Mouse (Mus musculus) limb, embryonic 14.5 days (tissue): ENCODE data around the gene Fer1l4. TPM values are rescaled to one million over a fixed set of nuclear protein-coding genes. Genes with fewer than 3 reads are reported as not detected.

Source experiments
- ATAC-seq: fragments of 200-750 bp; cut with Nextera tagmentation; 2 replicates; pipeline ENCODE4 v1.8.0; 2017; ENCODE audit warnings: low read depth, moderate number of reproducible peaks, moderate TSS enrichment; ENCODE audit not compliant: low FRiP score
- DNase-seq: peaks from one replicate; pipeline ENCODE4 v3.0.0-alpha.2; 2015; ENCODE audit warnings: low spot score
- H3K27ac ChIP-seq: fragments of 300-500 bp; sonication (generic); replicated peaks from 2 replicates; pipeline ENCODE4 v1.5.1; 2014; ENCODE audit warnings: low read depth, mild to moderate bottlenecking, low read length, moderate library complexity, mixed read lengths
- H3K27me3 ChIP-seq: fragments of 300-500 bp; sonication (generic); 2 replicates; pipeline ENCODE4 v1.6.1; 2014; ENCODE audit warnings: low read length, mixed read lengths; ENCODE audit not compliant: control insufficient read depth, insufficient read depth
- H3K36me3 ChIP-seq: fragments of 300-500 bp; sonication (generic); 2 replicates; pipeline ENCODE4 v1.6.1; 2014; ENCODE audit warnings: mild to moderate bottlenecking, low read length, moderate library complexity, mixed read lengths; ENCODE audit not compliant: control insufficient read depth, insufficient read depth
- H3K4me1 ChIP-seq: fragments of 300-500 bp; sonication (generic); 2 replicates; pipeline ENCODE4 v1.6.1; 2014; ENCODE audit warnings: antibody characterized with exemption, low read length, mixed read lengths; ENCODE audit not compliant: control insufficient read depth, insufficient read depth
- H3K4me2 ChIP-seq: fragments of 300-500 bp; sonication (generic); replicated peaks from 2 replicates; pipeline ENCODE4 v1.6.1; 2014; ENCODE audit warnings: low read depth, mild to moderate bottlenecking, low read length, moderate library complexity; ENCODE audit not compliant: severe bottlenecking
- H3K4me3 ChIP-seq: fragments of 300-500 bp; sonication (generic); replicated peaks from 2 replicates; pipeline ENCODE4 v1.5.1; 2014; ENCODE audit warnings: low read length
- H3K9ac ChIP-seq: fragments of 300-500 bp; sonication (generic); 2 replicates; pipeline ENCODE4 v1.6.1; 2014; ENCODE audit warnings: mild to moderate bottlenecking, low read depth, low read length, moderate library complexity; ENCODE audit not compliant: severe bottlenecking
- H3K9me3 ChIP-seq: fragments of 300-500 bp; sonication (generic); 2 replicates; pipeline ENCODE4 v1.6.1; 2016; ENCODE audit warnings: low read length; ENCODE audit not compliant: control insufficient read depth
- POLR2A ChIP-seq: fragments of 200-500 bp; IDR thresholded peaks from 2 replicates; pipeline ENCODE4 v1.8.0; 2012; ENCODE audit warnings: inconsistent platforms, mild to moderate bottlenecking, moderate library complexity, borderline replicate concordance; ENCODE audit not compliant: insufficient read depth, insufficient read length; ENCODE audit errors: extremely low read depth
- WGBS: fragments of 180-500 bp; shearing (Covaris S2); extraction: QIAGEN DNeasy Blood & Tissue Kit; methylation state at CpG from one replicate; pipeline ENCODE4 v1.1.7; 2014; 5-methylcytosine and 5-hydroxymethylcytosine counted together
- polyA plus RNA-seq, 2 experiments: library from polyadenylated mRNA; depleted of rRNA in 1 of 2; stranded (reverse) in 1 of 2; unstranded in 1 of 2; fragments of >200 nt; fragmentation: Nextera tagmentation in 1 of 2; extraction: Ambion mirVana in 1 of 2; gene quantifications; 2 replicates each; pipeline versions ENCODE4 v1.2.1 to v1.2.3; 2012 to 2014

Gene Fer1l4
- polyA plus RNA-seq, 2 experiments = 0.11 TPM; not detected in 1

- no peaks in the 10 kb centered on the region for H3K27me3 ChIP-seq
- no peaks in the 10 kb centered on the region for H3K9me3 ChIP-seq
- H3K4me3 ChIP-seq = no peak overlapping the region
- H3K27ac ChIP-seq = no peak overlapping the region
- H3K4me1 ChIP-seq = no peaks in the 10 kb centered on the region
- no peak overlapping the region for H3K9ac ChIP-seq
- no peak overlapping the region for H3K4me2 ChIP-seq
- no peak for DNase-seq
- peaks cover 42% of the 10 kb centered on the region for H3K36me3 ChIP-seq
- no peak for TF ChIP-seq POLR2A
- ATAC-seq = no peak
- 85% methylated on average over 7 of the region's 7 CpGs for whole genome bisulfite sequencing
These were observed 27.6 kb upstream of the Fer1l4 start for GRCm38 (mm10) chr2:156080391-156080790.

GRCm38 (mm10) chr2:156079674-156080073 is 26.9 kb upstream of the Fer1l4 start:
- 38% methylated on average over 4 of the region's 4 CpGs for WGBS
- H3K4me3 ChIP-seq = no peak overlapping the region
- DNase-seq = no peak

GRCm38 (mm10) chr2:156079183-156079560 is 26.4 kb upstream of the Fer1l4 start:
- DNase-seq (no peak), ATAC-seq (no peak)
- WGBS = 88% methylated on average over 8 of the region's 8 CpGs
- Histone ChIP-seq H3K9ac (no peak overlapping the region), H3K4me1 (no peaks in the 10 kb centered on the region), H3K4me2 (no peak overlapping the region), H3K36me3 (peaks cover 53% of the 10 kb centered on the region), H3K27ac (no peak overlapping the region), H3K4me3 (no peak overlapping the region), H3K9me3 (no peaks in the 10 kb centered on the region), H3K27me3 (no peaks in the 10 kb centered on the region)
- no peak for TF ChIP-seq POLR2A

More at GRCm38 (mm10) chr2:156079674-156080073, 26.9 kb upstream of the Fer1l4 start:
- Histone ChIP-seq H3K4me1 (no peaks in the 10 kb centered on the region), H3K9ac (no peak overlapping the region), H3K4me2 (no peak overlapping the region), H3K9me3 (no peaks in the 10 kb centered on the region), H3K36me3 (peaks cover 48% of the 10 kb centered on the region), H3K27me3 (no peaks in the 10 kb centered on the region), H3K27ac (no peak overlapping the region)
- ATAC-seq = no peak
- TF ChIP-seq POLR2A = no peak

GRCm38 (mm10) chr2:156078421-156079182 is 25.9 kb upstream of the Fer1l4 start:
- Histone ChIP-seq H3K36me3 (peaks cover 59% of the 10 kb centered on the region), H3K9me3 (no peaks in the 10 kb centered on the region), H3K27me3 (no peaks in the 10 kb centered on the region), H3K4me3 (no peak overlapping the region), H3K27ac (no peak overlapping the region), H3K9ac (no peak overlapping the region), H3K4me1 (no peaks in the 10 kb centered on the region), H3K4me2 (no peak overlapping the region)
- no peak for ATAC-seq
- DNase-seq = no peak
- WGBS = 89% methylated on average over 16 of the region's 16 CpGs
- no peak for TF ChIP-seq POLR2A

- TF ChIP-seq POLR2A = no peak
- H3K4me1 ChIP-seq = no peaks in the 10 kb centered on the region
- H3K36me3 ChIP-seq = peaks cover 70% of the 10 kb centered on the region
- DNase-seq (no peak), ATAC-seq (no peak)
- H3K4me2 ChIP-seq = no peak overlapping the region
- no peak overlapping the region for H3K9ac ChIP-seq
- H3K4me3 ChIP-seq = no peak overlapping the region
- 91% methylated on average over 7 of the region's 7 CpGs for WGBS
- H3K9me3 ChIP-seq = no peaks in the 10 kb centered on the region
- no peaks in the 10 kb centered on the region for H3K27me3 ChIP-seq
- H3K27ac ChIP-seq = no peak overlapping the region
These were observed 24.7 kb upstream of the Fer1l4 start for GRCm38 (mm10) chr2:156077461-156077860.

GRCm38 (mm10) chr2:156073725-156074124 is 21.0 kb upstream of the Fer1l4 start:
- peaks cover 93% of the 10 kb centered on the region for H3K36me3 ChIP-seq
- H3K4me1 ChIP-seq = no peaks in the 10 kb centered on the region
- no peaks in the 10 kb centered on the region for H3K9me3 ChIP-seq
- no peak for TF ChIP-seq POLR2A
- ATAC-seq (no peak), DNase-seq (no peak)
- no peaks in the 10 kb centered on the region for H3K27me3 ChIP-seq
- H3K27ac ChIP-seq = no peak overlapping the region
- WGBS = 90% methylated on average over 15 of the region's 15 CpGs
- H3K9ac ChIP-seq = no peak overlapping the region
- no peak overlapping the region for H3K4me3 ChIP-seq
- H3K4me2 ChIP-seq = no peak overlapping the region
